Mouse (Mus musculus): ENCODE measurements around the gene Map7d2. TPM values are rescaled to one million over a fixed set of nuclear protein-coding genes. Genes with fewer than 3 reads are reported as not detected.
"Not testable (repeated sequence)": the region's sequence is repeated elsewhere in the genome, so short reads cannot be mapped to it uniquely, and the experiment has no call there.

The Map7d2 gene
- polyA plus RNA-seq, 1 experiment from 2014 or later: 53.6 TPM

DNA sequence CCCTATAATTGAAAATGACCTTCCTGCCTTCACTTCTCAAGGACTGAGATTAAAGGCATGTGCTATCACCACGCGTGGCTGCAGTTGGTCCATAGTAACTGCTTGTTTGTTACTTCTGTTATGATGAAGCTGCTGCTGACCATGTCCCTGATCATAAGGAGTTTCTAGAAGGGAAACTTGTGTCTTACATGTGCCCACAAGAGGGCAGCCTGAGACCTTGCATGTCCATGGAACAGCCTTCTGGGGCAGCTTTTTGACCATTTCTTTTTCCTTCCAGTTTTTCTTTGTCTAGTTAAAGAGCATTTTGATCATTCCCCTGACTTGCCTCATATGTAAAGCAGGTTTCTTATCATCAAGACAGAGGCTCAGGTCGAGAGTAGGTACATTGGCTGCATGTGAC lies 27.8 kb downstream of the Map7d2 start:
- no peak overlapping the region for H3K27ac ChIP-seq (replicated peaks)
- no peaks in the 10 kb centered on the region for H3K4me1 ChIP-seq
- no peaks in the 10 kb centered on the region for H3K27me3 ChIP-seq (replicated peaks)
- 37% methylated on average over 3 of the region's 3 CpGs for WGBS
- H3K9ac ChIP-seq (replicated peaks): no peak overlapping the region
- H3K4me3 ChIP-seq (replicated peaks): no peak overlapping the region
- ATAC-seq (ENCODE audit: low FRiP score): no peak
- no peaks in the 10 kb centered on the region for H3K36me3 ChIP-seq
- H3K9me3 ChIP-seq (replicated peaks): no peaks in the 10 kb centered on the region
- no peak overlapping the region for H3K4me2 ChIP-seq

DNA sequence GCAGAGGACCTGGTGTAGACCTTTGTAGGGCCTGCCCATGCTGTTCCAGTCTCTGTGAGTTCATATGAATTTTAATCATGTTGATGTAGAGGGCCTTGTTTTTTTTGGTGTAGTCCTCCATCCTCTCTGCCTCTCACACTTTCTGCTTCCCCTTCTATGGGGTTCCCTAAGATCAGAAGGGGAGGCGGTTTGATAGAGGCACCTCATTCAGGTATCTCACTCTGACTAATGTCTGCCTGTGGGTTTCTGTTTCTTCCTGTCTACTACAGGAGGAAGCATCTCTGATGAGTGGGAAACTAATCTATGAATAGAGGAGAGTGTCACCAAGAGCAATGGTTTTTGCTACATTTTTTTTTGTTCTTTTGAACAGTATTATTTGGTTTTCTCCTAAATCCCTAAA lies 32.8 kb downstream of the Map7d2 start:
- ATAC-seq (ENCODE audit: low FRiP score): no peak
- H3K27me3 ChIP-seq (replicated peaks): no peaks in the 10 kb centered on the region
- WGBS: 95% methylated on average over 1 of the region's 1 CpGs
- H3K9ac ChIP-seq (replicated peaks): no peak overlapping the region
- H3K27ac ChIP-seq (replicated peaks): no peak overlapping the region
- no peaks in the 10 kb centered on the region for H3K4me1 ChIP-seq
- H3K9me3 ChIP-seq (replicated peaks): no peaks in the 10 kb centered on the region
- H3K4me3 ChIP-seq (replicated peaks): no peak overlapping the region
- no peaks in the 10 kb centered on the region for H3K36me3 ChIP-seq
- H3K4me2 ChIP-seq: no peak overlapping the region

DNA sequence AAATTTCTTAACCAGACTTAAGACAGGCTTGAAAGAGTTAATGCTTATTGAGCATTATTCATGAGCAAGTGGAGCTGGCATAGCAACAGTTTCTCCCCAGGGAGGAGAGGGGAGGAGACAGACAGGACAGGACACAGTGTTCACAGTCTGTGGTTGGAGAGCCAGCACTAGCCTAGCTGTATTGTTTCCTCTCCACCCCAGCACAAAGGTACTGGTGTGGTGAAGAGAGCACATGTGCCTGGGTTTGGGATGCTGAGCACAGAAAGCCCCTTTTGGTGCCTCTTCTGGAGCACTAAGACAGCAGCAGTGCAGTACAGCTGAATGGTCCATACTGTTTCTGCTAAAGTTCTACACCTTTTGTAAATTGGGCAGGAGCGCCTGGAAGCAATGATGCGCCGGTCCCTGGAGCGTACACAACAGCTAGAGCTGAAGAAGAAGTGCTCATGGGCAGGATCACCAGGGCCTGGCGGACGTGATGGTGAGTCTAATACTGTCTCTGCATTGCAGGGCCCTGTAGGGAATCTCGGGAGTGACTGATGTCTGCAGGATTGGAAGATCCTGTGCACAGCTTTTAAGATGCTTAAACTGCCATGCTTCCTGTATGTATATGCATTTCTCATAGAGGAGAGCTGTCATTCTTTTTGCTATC lies 44.8 kb downstream of the Map7d2 start:
- Histone ChIP-seq H3K9me3 (replicated peaks) (no peaks in the 10 kb centered on the region), H3K9ac (replicated peaks) (no peak overlapping the region), H3K27ac (replicated peaks) (no peak overlapping the region), H3K4me2 (peak overlapping the region; percentile 2; the same call in 1 of the 2 replicates), H3K4me3 (replicated peaks) (peak overlapping the region; percentile 8; the same call in 1 of the 2 replicates), H3K4me1 (no peaks in the 10 kb centered on the region), H3K36me3 (no peaks in the 10 kb centered on the region), H3K27me3 (replicated peaks) (no peaks in the 10 kb centered on the region)
- WGBS: 33% methylated on average over 7 of the region's 7 CpGs
- 0 out of 2 replicates have a peak, but pooled peaks have one; percentile 59 for ATAC-seq (ENCODE audit: low FRiP score)

- Histone ChIP-seq H3K4me3 (replicated peaks) (no peak overlapping the region), H3K36me3 (0 out of 2 replicates have a peak, but pooled peaks cover 4% of the 10 kb centered on the region), H3K9me3 (replicated peaks) (no peaks in the 10 kb centered on the region), H3K4me1 (no peaks in the 10 kb centered on the region), H3K27ac (replicated peaks) (no peak overlapping the region), H3K4me2 (no peak overlapping the region), H3K9ac (replicated peaks) (no peak overlapping the region), H3K27me3 (replicated peaks) (no peaks in the 10 kb centered on the region)
- 83% methylated on average over 1 of the region's 1 CpGs for WGBS
- no peak for ATAC-seq (ENCODE audit: low FRiP score)
These were observed 60.4 kb downstream of the Map7d2 start for GRCm38 (mm10) chrX:159474799-159475198.

DNA sequence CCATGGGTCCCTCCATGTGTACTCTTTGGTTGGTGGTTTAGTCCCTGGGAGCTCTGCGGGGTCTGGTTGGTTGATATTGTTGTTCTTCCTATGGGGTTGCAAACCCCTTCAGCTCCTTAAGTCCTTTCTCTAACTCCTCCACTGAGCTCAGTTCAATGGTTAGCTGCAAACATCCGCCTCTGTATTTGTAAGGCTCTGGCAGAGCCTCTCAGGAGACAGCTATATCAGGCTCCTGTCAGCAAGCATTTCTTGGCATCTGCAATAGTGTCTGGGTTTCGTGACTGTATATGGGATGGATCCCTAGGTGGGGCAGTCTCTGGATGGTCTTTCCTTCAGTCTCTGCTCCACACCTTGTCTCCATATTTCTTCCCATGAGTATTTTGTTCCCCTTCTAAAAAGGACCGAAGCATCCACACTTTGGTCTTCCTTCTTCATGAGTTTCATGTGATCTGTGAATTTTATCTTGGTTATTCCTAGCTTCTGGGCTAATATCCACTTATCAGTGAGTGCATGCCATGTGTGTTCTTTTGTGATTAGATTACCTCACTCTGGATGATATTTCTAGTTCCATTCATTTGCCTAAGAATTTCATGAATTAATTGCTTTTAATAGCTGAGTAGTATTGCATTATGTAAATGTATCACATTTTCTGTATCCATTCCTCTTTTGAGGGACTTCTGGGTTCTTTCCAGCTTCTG lies 64.0 kb downstream of the Map7d2 start:
- WGBS: 84% methylated on average over 4 of the region's 4 CpGs
- H3K27me3 ChIP-seq (replicated peaks): not testable (repeated sequence)

DNA sequence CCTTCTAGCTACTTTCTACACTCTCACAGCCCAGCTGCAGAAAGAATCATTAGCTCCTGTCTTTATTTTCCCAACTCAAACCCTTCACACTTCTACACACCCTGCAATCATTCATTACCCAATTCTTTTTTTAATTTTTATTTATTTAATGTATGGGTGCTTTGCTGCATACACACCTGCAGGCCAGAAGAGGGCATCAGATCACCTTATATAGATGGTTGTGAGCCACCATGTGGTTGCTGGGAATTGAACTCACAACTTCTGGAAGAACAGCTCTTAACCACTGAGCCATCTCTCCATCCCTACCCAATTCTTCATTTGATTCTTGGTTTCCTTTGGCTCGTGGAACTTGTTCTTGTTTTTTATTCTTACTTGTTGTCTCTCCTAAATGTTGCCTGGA lies 69.9 kb downstream of the Map7d2 start:
- no peaks in the 10 kb centered on the region for H3K36me3 ChIP-seq
- 71% methylated on average over 1 of the region's 1 CpGs for WGBS
- no peaks in the 10 kb centered on the region for H3K27me3 ChIP-seq (replicated peaks)
- no peaks in the 10 kb centered on the region for H3K4me1 ChIP-seq
- no peak overlapping the region for H3K9ac ChIP-seq (replicated peaks)
- no peaks in the 10 kb centered on the region for H3K9me3 ChIP-seq (replicated peaks)
- ATAC-seq (ENCODE audit: low FRiP score): no peak
- H3K4me2 ChIP-seq: no peak overlapping the region
- H3K4me3 ChIP-seq (replicated peaks): no peak overlapping the region
- H3K27ac ChIP-seq (replicated peaks): no peak overlapping the region

More for the DNA sequence above, 64.0 kb downstream of the Map7d2 start:
- H3K9me3 ChIP-seq (replicated peaks); H3K4me3 ChIP-seq (replicated peaks); ATAC-seq (ENCODE audit: low FRiP score); H3K4me1 ChIP-seq; H3K27ac ChIP-seq (replicated peaks); H3K9ac ChIP-seq (replicated peaks); H3K4me2 ChIP-seq; H3K36me3 ChIP-seq: not testable (repeated sequence)

DNA sequence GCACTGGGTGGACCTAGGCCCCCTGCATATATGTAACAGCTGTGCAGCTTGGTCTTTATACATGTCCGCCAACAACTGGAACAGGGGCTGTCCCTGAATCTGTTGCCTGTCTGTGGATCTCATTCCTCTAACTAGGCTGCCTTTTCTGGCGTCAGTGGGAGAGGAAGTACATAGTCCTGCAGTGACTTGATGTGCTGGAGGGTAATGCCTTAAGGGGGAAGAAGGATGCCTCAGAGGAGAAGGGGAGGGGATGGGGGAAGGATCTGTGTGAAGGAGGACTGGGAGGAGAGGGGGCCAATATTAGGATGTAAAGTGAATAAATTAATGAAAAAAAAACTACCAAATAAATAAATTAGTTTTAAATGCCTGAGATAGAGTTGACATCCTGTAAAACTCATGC lies 88.8 kb downstream of the Map7d2 start:
- Histone ChIP-seq H3K9ac (replicated peaks) (no peak overlapping the region), H3K4me2 (no peak overlapping the region), H3K9me3 (replicated peaks) (no peaks in the 10 kb centered on the region), H3K27me3 (replicated peaks) (no peaks in the 10 kb centered on the region), H3K4me3 (replicated peaks) (no peak overlapping the region), H3K27ac (replicated peaks) (no peak overlapping the region), H3K36me3 (no peaks in the 10 kb centered on the region), H3K4me1 (no peaks in the 10 kb centered on the region)
- WGBS: 60% methylated on average over 2 of the region's 2 CpGs
- ATAC-seq (ENCODE audit: low FRiP score): no peak

- H3K27ac ChIP-seq (replicated peaks): no peak overlapping the region
- H3K4me3 ChIP-seq (replicated peaks): no peak overlapping the region
- H3K9ac ChIP-seq (replicated peaks): no peak overlapping the region
- no peaks in the 10 kb centered on the region for H3K4me1 ChIP-seq
- no peaks in the 10 kb centered on the region for H3K36me3 ChIP-seq
- no peak overlapping the region for H3K4me2 ChIP-seq
- no peaks in the 10 kb centered on the region for H3K9me3 ChIP-seq (replicated peaks)
- 57% methylated on average over 19 of the region's 19 CpGs for WGBS
- H3K27me3 ChIP-seq (replicated peaks): no peaks in the 10 kb centered on the region
- no peak for ATAC-seq (ENCODE audit: low FRiP score)
These were observed 94.1 kb downstream of the Map7d2 start for GRCm38 (mm10) chrX:159508331-159509036.

DNA sequence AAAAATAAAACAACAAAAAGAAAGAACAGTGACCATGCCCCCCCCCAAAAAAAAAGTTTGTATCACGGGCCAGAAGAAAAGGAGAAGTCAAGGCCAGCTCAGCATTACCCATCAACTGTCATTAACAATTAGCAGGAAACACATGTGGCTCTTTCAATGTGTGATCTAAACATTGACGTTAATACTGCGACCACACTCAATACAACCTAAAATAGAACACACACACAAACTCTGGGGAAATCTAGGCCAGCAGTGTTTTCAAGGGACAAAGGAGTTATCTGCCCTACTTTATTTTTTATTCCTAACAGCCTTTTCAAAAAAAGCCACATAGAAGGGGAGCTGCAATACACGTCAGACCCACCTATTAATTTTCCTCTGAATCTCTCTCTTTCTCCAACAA lies 94.7 kb downstream of the Map7d2 start:
- no peak overlapping the region for H3K27ac ChIP-seq (replicated peaks)
- WGBS: 84% methylated on average over 4 of the region's 4 CpGs
- no peak for ATAC-seq (ENCODE audit: low FRiP score)
- H3K4me2 ChIP-seq: no peak overlapping the region
- H3K27me3 ChIP-seq (replicated peaks): no peaks in the 10 kb centered on the region
- no peak overlapping the region for H3K9ac ChIP-seq (replicated peaks)
- no peaks in the 10 kb centered on the region for H3K9me3 ChIP-seq (replicated peaks)
- no peaks in the 10 kb centered on the region for H3K4me1 ChIP-seq
- no peak overlapping the region for H3K4me3 ChIP-seq (replicated peaks)
- no peaks in the 10 kb centered on the region for H3K36me3 ChIP-seq

- 80% methylated on average over 19 of the region's 19 CpGs for WGBS
- H3K9me3 ChIP-seq (replicated peaks): no peaks in the 10 kb centered on the region
- no peak overlapping the region for H3K4me3 ChIP-seq (replicated peaks)
- no peaks in the 10 kb centered on the region for H3K27me3 ChIP-seq (replicated peaks)
- H3K4me1 ChIP-seq: no peaks in the 10 kb centered on the region
- ATAC-seq (ENCODE audit: low FRiP score): no peak
- H3K9ac ChIP-seq (replicated peaks): no peak overlapping the region
- no peak overlapping the region for H3K4me2 ChIP-seq
- no peaks in the 10 kb centered on the region for H3K36me3 ChIP-seq
- H3K27ac ChIP-seq (replicated peaks): no peak overlapping the region
These were observed 95.7 kb downstream of the Map7d2 start for GRCm38 (mm10) chrX:159509847-159510715.

GRCm38 (mm10) chrX:159510716-159511051 lies 96.3 kb downstream of the Map7d2 start:
- no peaks in the 10 kb centered on the region for H3K9me3 ChIP-seq (replicated peaks)
- H3K27ac ChIP-seq (replicated peaks): no peak overlapping the region
- H3K4me3 ChIP-seq (replicated peaks): no peak overlapping the region
- H3K36me3 ChIP-seq: no peaks in the 10 kb centered on the region
- WGBS: 76% methylated on average over 9 of the region's 9 CpGs
- H3K9ac ChIP-seq (replicated peaks): no peak overlapping the region
- no peaks in the 10 kb centered on the region for H3K27me3 ChIP-seq (replicated peaks)
- no peak overlapping the region for H3K4me2 ChIP-seq
- no peaks in the 10 kb centered on the region for H3K4me1 ChIP-seq
- no peak for ATAC-seq (ENCODE audit: low FRiP score)
